Mouse (Mus musculus): ENCODE measurements around the gene Cadps.

Cadps gene

GRCm38 (mm10) chr14:12341075-12341788 lies 481.6 kb downstream of the Cadps start:
- peak; percentile 67 for DNase-seq (ENCODE audit: low spot score)

GRCm38 (mm10) chr14:12340238-12341074 lies 482.4 kb downstream of the Cadps start:
- DNase-seq (ENCODE audit: low spot score) = peak; percentile 30

- DNase-seq (ENCODE audit: low spot score) = peak; percentile 9
Measured at GRCm38 (mm10) chr14:12338811-12339565, 483.9 kb downstream of the Cadps start.

- peak; percentile 59 for DNase-seq (ENCODE audit: low spot score)
Measured at GRCm38 (mm10) chr14:12337998-12338809, 484.7 kb downstream of the Cadps start.

GRCm38 (mm10) chr14:12337421-12337997 lies 485.4 kb downstream of the Cadps start:
- peak; percentile 21 for DNase-seq (ENCODE audit: low spot score)

GRCm38 (mm10) chr14:12334925-12335324 lies 488.0 kb downstream of the Cadps start:
- peak; percentile 9 for DNase-seq (ENCODE audit: low spot score)

GRCm38 (mm10) chr14:12333622-12334021 lies 489.3 kb downstream of the Cadps start:
- no peak for DNase-seq (ENCODE audit: low spot score)

All from embryo, embryonic 10 days (tissue).